Mouse (Mus musculus) embryonic facial prominence, embryonic 12.5 days (tissue): ENCODE data around the gene Stac3. TPM values are rescaled to one million over a fixed set of nuclear protein-coding genes. Genes with fewer than 3 reads are reported as not detected.

Experiments used
- ATAC-seq: fragments of 200-750 bp; cut with Nextera tagmentation; 2 replicates; pipeline ENCODE4 v1.8.0; 2017; ENCODE audit not compliant: insufficient number of reproducible peaks, insufficient read depth, low FRiP score, low TSS enrichment
- H3K27ac ChIP-seq: fragments of 300-500 bp; sonication (generic); 2 replicates; pipeline ENCODE4 v1.5.1; 2016; ENCODE audit warnings: mild to moderate bottlenecking
- H3K27me3 ChIP-seq: fragments of 300-500 bp; sonication (generic); 2 replicates; pipeline ENCODE4 v1.6.1; 2016; ENCODE audit warnings: mild to moderate bottlenecking, moderate library complexity
- H3K36me3 ChIP-seq: fragments of 300-500 bp; sonication (generic); 2 replicates; pipeline ENCODE4 v1.6.1; 2016; ENCODE audit warnings: mild to moderate bottlenecking
- H3K4me1 ChIP-seq: fragments of 300-500 bp; sonication (generic); 2 replicates; pipeline ENCODE4 v1.6.1; 2016
- H3K4me2 ChIP-seq: fragments of 300-500 bp; sonication (generic); replicated peaks from 2 replicates; pipeline ENCODE4 v1.6.1; 2016; ENCODE audit warnings: mild to moderate bottlenecking, moderate library complexity
- H3K4me3 ChIP-seq: fragments of 300-500 bp; sonication (generic); 2 replicates; pipeline ENCODE4 v1.5.1; 2016; ENCODE audit warnings: mild to moderate bottlenecking
- H3K9ac ChIP-seq: fragments of 300-500 bp; sonication (generic); 2 replicates; pipeline ENCODE4 v1.6.1; 2016; ENCODE audit warnings: mild to moderate bottlenecking, moderate library complexity
- H3K9me3 ChIP-seq: fragments of 300-500 bp; sonication (generic); 2 replicates; pipeline ENCODE4 v1.6.1; 2016; ENCODE audit warnings: mild to moderate bottlenecking, moderate library complexity
- WGBS: fragments of 180-500 bp; shearing (Covaris S2); methylation state at CpG from one replicate; pipeline ENCODE4 v1.1.7; 2016; 5-methylcytosine and 5-hydroxymethylcytosine counted together
- polyA plus RNA-seq: library from polyadenylated mRNA; unstranded; fragments of >200 nt; fragmentation: Nextera tagmentation; extraction: Ambion mirVana; gene quantifications from 2 replicates; pipeline ENCODE4 v1.2.1, GENCODE M21; 2016

Gene Stac3
- polyA plus RNA-seq, 1 experiment from 2014 or later, result 7.9 TPM

DNA sequence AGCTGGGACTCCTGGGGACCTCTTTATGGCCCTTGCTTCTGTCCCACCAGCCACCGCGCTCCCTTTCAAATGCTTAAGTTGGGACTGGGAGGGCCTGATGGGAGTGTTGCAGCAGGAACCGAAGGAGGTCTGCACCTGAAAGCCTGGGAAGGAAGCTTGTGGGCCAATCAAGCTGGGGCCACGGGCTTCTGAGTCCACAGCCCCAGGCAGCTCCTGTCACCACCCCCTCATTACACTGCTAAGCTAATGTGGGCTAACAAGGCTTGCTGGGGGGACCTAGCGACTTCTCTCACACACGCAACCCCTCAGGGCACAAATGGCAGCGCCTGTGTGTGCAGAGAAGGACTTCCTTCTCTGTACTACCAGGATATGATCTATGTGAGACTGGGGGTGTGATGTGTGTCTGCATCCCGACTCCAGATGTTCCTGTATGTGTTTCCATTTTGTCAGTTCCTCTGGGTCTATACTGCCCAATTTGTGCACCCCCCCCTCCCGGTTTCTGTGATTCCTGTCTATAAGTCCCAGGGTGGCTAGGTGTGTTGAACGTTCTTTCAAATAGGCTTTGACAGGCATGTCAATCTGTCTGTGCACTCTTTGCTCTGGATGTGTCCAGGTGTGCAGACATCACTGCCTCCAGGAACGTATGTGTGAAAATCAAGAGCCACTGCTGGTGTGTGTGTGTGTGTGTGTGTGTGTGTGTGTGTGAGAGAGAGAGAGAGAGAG is 9.6 kb downstream of the Stac3 start:
- Histone ChIP-seq H3K27ac (no peak overlapping the region), H3K36me3 (no peaks in the 10 kb centered on the region), H3K9ac (no peak overlapping the region; the same call in 1 of the 2 replicates), H3K4me1 (peaks cover 65% of the 10 kb centered on the region), H3K4me2 (peak overlapping the region; percentile 89), H3K4me3 (peak overlapping the region; percentile 46), H3K9me3 (no peaks in the 10 kb centered on the region), H3K27me3 (peaks cover 91% of the 10 kb centered on the region)
- no peak for ATAC-seq
- whole genome bisulfite sequencing, result 5% methylated on average over 11 of the region's 11 CpGs

DNA sequence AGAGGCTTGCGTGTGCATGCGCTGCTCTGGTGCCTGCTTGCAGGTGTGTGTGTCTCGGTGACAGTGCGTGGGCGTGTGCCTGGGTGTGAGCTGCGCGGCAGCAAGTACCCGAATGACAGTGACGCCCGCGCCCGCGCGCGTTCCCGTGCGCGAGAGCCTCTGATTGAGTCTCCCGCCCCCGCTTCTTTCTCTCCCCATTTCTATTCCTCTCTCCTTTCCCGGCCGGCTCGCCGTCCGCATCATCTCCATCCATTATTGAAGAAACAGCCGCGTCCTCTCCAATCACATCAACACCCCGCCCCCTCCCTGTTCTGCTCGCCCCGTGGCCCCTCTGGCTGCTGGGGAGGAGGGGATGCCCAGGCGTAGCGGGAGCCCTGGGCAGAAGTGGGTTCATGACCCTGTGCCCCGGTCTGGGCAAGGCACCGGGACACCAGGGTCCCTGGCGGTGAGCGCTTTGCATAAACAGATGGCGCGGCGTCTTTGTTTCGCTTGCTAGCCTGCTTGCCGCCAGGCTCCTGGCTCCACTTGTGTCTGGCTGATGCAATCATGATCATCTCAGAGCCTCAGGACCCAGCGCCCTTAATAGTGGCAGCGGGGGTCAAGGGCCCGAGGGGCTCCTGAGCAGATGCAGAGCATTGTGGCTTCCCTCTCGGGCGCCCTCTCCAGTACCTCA is 10.3 kb downstream of the Stac3 start:
- WGBS, result under 1% methylated on average over 38 of the region's 46 CpGs
- Histone ChIP-seq H3K27me3 (peaks cover 95% of the 10 kb centered on the region), H3K36me3 (no peaks in the 10 kb centered on the region), H3K27ac (0 out of 2 replicates have a peak overlapping the region, but pooled peaks have one; percentile 19), H3K4me2 (peak overlapping the region; percentile 89), H3K4me1 (peaks cover 72% of the 10 kb centered on the region), H3K4me3 (peak overlapping the region; percentile 46), H3K9ac (peak overlapping the region; percentile 60), H3K9me3 (no peaks in the 10 kb centered on the region)
- no peak for ATAC-seq

DNA sequence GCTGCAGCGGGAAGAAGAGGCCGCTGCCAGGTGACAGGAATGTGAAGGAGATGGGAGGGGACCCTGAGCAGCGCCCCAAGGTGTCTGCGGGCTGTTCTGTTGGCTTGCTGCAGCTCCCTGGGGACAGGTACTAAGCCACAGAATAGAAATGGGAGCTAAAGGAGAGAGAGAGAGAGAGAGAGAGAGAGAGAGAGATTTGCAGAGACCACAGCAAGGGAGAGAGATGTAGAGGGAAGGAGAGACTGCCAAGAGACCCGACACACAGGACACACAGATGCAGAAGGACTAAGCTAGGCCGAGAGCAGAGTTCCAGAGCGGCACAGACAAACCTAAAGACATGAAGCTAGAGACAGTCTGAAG is 10.8 kb downstream of the Stac3 start:
- no peaks in the 10 kb centered on the region for H3K36me3 ChIP-seq
- H3K4me1 ChIP-seq, result peaks cover 77% of the 10 kb centered on the region
- no peaks in the 10 kb centered on the region for H3K9me3 ChIP-seq
- peak overlapping the region; percentile 60 for H3K9ac ChIP-seq
- no peak for ATAC-seq
- H3K27me3 ChIP-seq, result peaks cover 95% of the 10 kb centered on the region
- H3K4me3 ChIP-seq, result peak overlapping the region; percentile 46
- H3K27ac ChIP-seq, result 0 out of 2 replicates have a peak overlapping the region, but pooled peaks have one; percentile 19
- WGBS, result 3% methylated on average over 7 of the region's 7 CpGs
- peak overlapping the region; percentile 89 for H3K4me2 ChIP-seq

DNA sequence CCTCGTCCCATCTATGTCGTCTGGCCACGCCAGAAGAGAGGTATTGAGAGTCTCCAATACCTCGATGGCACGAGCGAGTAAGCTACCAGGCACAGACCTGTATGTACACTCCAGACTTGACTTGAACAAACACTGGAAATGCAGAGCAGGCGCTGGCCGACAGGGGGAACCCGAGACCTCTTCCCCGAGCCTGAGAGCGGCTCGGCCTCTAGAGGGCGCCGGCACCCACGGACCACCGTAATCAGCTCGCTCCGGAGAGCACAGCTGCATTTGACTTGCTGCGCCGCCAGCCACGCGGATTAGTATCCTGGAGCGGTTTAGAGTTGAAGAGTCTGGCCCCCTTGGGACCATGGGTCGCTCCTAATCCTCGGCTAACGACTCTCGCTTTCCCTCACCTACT is 11.3 kb downstream of the Stac3 start:
- Histone ChIP-seq H3K4me2 (peak overlapping the region; percentile 89), H3K27me3 (peaks cover 95% of the 10 kb centered on the region)
- ATAC-seq, result peak; percentile 22; the same call in 1 of the 2 replicates

DNA sequence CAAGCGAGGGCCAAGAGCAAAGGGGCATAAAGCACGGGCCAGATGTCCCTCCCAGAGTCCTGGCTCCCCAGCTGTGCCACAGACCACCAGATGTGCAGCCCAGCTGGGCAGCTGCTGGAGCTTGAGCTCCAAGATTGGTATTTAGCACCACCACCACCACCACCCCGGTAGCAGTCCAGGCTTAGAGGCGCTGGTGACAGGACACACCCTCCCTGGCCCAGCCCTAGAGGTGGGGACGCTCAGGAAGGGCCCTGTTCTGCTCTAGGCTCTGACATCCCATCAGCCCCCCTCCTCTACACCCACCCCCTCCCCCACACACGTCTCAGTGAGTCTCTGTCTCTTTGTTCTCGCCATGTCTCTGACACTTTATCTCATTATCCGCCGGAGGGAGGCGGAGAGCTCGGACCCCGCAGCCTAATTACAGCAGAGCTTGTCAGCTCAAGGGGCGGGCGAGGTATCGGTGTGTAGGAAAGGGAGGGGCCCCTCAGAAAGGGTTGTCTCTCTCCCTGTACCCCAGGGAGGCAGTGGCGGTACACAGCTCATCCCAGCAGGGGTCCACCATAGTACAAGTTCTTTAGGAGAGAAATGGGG is 12.1 kb downstream of the Stac3 start:
- Histone ChIP-seq H3K4me3 (peak overlapping the region; percentile 26), H3K9me3 (no peaks in the 10 kb centered on the region), H3K36me3 (peaks cover 11% of the 10 kb centered on the region), H3K4me2 (peak overlapping the region; percentile 89), H3K4me1 (peaks cover 74% of the 10 kb centered on the region), H3K9ac (no peak overlapping the region; the same call in 1 of the 2 replicates), H3K27ac (no peak overlapping the region), H3K27me3 (peaks cover 94% of the 10 kb centered on the region)
- ATAC-seq, result no peak
- 2% methylated on average over 16 of the region's 16 CpGs for WGBS

More for the DNA sequence above, 11.3 kb downstream of the Stac3 start:
- H3K36me3 ChIP-seq, result peaks cover 4% of the 10 kb centered on the region
- no peak overlapping the region; the same call in 1 of the 2 replicates for H3K9ac ChIP-seq
- under 1% methylated on average over 27 of the region's 27 CpGs for WGBS
- H3K9me3 ChIP-seq, result no peaks in the 10 kb centered on the region
- peaks cover 81% of the 10 kb centered on the region for H3K4me1 ChIP-seq
- no peak overlapping the region for H3K27ac ChIP-seq
- peak overlapping the region; percentile 26 for H3K4me3 ChIP-seq

DNA sequence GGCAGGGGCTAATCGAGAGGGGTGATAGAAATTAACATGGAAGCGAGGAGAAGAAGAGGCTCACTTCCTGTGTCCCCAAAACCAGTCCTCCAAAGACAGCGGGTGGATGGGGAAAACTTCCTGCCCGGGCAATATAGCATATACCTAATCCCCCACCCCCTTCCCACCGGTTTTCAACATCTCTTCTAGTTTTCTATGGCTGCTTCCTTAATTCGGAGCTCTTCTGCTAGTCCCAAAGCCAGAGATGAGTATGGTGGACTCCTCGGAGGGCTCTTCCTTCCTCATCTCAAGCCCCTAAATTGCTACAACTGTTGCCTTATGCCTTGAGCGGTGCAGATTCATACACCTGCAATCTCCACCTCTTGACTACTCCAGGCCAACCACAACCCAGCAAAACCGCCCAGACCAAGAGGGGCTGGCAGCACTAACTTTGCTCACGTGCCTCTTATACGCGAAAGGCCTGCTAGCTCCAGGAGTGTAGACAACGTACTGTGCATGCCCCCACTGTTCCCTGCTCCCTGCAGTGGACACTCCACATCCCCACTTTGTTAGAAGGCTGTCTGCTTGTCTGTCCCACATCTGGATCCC is 12.7 kb downstream of the Stac3 start:
- Histone ChIP-seq H3K4me3 (peak overlapping the region; percentile 26; the same call in 1 of the 2 replicates), H3K4me2 (peak overlapping the region; percentile 89), H3K27ac (no peak overlapping the region), H3K9me3 (no peaks in the 10 kb centered on the region), H3K36me3 (peaks cover 16% of the 10 kb centered on the region), H3K4me1 (peaks cover 69% of the 10 kb centered on the region), H3K27me3 (peaks cover 94% of the 10 kb centered on the region), H3K9ac (no peak overlapping the region)
- 11% methylated on average over 13 of the region's 13 CpGs for WGBS
- no peak for ATAC-seq

DNA sequence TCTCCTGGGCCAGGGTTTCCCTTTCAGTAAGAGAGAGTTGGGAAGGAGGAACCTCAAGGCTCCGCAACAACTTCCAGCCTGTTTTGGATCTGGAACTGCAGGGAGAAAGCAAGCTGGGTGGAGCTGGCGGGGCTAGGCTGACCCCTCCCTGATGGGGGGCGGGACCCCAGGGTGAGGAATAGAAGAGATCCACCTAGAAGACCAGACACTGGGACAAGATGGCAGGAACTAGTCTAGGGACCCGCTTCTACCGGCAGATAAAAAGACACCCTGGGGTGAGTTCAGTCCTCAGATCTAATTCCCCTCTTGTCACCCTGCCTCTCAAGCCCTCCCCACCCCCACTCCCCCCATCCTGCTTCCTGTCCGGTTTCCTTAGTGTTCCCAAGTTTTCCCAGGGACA is 13.3 kb downstream of the Stac3 start, which contains the start of gene Ndufa4l2:
Gene Ndufa4l2, plus strand, starts transcription at position 204 of the 400 bp plus-strand sequence.
- H3K36me3 ChIP-seq, result peaks cover 21% of the 10 kb centered on the region
- no peaks in the 10 kb centered on the region for H3K9me3 ChIP-seq
- H3K4me1 ChIP-seq, result peaks cover 63% of the 10 kb centered on the region
- peak within 1 kb of the TSS; percentile 89 for H3K4me2 ChIP-seq
- H3K4me3 ChIP-seq, result peak within 1 kb of the TSS; percentile 26
- H3K27me3 ChIP-seq, result peaks cover 88% of the 10 kb centered on the region
- no peak for ATAC-seq
- 7% methylated on average over 6 of the region's 6 CpGs for WGBS
- no peak within 1 kb of the TSS for H3K9ac ChIP-seq
- H3K27ac ChIP-seq, result no peak within 1 kb of the TSS

DNA sequence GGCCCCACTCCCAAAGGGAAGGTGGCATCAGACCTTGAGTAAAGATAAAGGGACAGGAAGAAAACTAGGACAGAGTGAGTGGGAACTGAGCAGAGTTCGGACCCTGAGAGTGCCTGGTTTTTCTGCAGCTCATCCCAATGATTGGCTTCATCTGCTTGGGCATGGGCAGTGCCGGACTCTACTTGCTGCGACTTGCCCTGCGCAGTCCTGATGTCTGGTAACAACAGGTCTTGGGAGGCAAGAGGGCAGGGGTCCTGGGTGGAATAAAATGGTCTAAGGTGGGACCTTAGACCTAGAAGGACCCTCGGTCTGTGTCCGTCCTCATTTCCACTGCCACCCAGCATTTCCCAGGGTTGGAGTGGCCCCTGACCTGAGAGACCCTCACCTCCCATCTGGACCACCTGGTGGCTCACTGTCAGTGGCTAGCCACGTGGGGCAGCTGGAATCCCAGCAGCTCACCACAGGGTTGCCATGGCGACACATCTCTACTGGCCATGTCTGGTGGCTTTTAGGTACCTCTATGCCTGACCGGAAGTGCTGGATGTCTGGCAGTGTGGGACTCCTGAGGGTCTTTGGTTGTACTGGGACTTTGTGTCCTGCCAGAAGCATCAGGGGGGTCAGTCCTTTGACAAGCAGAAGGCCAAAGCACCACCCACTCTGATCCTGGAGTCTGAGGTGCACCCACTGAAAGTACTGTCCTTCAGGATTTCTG is 13.9 kb downstream of the Stac3 start:
- Histone ChIP-seq H3K4me1 (peaks cover 57% of the 10 kb centered on the region), H3K27ac (no peak overlapping the region), H3K4me3 (no peak overlapping the region), H3K36me3 (peaks cover 27% of the 10 kb centered on the region), H3K4me2 (no peak overlapping the region), H3K9ac (no peak overlapping the region), H3K9me3 (no peaks in the 10 kb centered on the region), H3K27me3 (peaks cover 81% of the 10 kb centered on the region)
- no peak for ATAC-seq
- 21% methylated on average over 9 of the region's 9 CpGs for WGBS

DNA sequence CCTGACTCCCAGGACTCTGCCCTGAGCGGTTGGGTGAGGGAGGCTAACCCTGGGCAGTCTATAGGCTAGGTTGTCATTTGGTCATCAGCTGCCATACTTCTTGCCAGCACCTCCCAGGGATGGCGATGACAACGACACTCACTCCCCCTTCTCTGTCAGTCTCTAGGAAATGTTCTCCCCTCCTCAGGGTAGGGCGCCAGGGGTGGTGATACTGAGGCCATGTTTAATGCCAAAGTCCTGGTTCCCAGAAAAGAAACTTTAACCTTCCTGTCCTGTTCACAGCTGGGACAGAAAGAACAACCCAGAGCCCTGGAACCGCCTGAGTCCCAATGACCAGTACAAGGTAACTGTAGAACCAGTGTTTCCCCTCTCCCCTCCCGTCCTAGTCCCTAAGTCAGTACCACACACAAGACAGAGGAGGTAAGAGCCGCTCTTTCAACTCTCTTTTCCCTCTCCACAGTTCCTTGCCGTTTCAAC is 14.5 kb downstream of the Stac3 start:
- Histone ChIP-seq H3K27me3 (peaks cover 75% of the 10 kb centered on the region), H3K4me1 (peaks cover 54% of the 10 kb centered on the region), H3K36me3 (peaks cover 32% of the 10 kb centered on the region), H3K9ac (0 out of 2 replicates have a peak overlapping the region, but pooled peaks have one; percentile 35), H3K27ac (no peak overlapping the region), H3K4me3 (no peak overlapping the region; the same call in 1 of the 2 replicates), H3K4me2 (peak overlapping the region; percentile 42), H3K9me3 (no peaks in the 10 kb centered on the region)
- 14% methylated on average over 8 of the region's 8 CpGs for WGBS
- ATAC-seq, result no peak

DNA sequence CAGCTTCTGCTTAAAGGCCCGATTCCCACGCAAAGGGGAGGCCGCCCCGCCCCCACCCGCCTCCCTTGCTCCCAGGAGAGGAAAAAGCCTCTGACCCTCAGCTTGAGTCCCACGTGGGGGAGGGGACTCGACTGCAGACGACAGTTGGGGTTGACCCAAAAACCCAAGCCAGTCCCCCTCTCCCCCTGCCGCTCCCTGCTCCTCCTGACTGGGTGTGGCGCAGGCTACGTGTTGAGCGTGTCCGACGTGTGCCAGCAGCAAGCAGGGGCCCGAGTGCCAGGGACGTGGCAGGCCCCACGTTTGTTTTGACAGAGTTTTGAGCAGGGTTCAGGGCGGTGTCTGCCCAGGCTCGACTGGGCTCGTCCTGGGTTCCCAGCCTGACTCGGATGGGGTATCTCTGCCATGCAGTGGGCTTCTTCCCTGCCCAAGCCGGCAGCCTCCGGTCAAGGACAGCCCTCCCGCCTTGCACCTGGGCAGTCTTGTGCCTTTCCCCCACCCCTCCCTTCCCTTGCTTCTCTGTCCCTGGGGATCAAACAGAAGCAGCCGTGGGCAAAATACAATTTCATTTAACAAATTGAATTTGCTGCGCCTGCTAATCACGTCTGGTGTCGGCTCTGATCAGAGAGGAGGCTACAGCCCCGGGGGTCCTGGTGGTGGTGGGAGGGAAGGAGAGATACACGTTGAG is 15.2 kb downstream of the Stac3 start:
- Histone ChIP-seq H3K27me3 (peaks cover 68% of the 10 kb centered on the region), H3K9me3 (no peaks in the 10 kb centered on the region), H3K36me3 (peaks cover 32% of the 10 kb centered on the region), H3K4me3 (peak overlapping the region; percentile 16), H3K4me2 (peak overlapping the region; percentile 42), H3K27ac (no peak overlapping the region), H3K4me1 (peaks cover 55% of the 10 kb centered on the region), H3K9ac (0 out of 2 replicates have a peak overlapping the region, but pooled peaks have one; percentile 35)
- no peak; the same call in 1 of the 2 replicates for ATAC-seq
- 3% methylated on average over 30 of the region's 30 CpGs for WGBS
